Mouse (Mus musculus): ENCODE results near the gene Scrt2.

Scrt2 gene

DNA sequence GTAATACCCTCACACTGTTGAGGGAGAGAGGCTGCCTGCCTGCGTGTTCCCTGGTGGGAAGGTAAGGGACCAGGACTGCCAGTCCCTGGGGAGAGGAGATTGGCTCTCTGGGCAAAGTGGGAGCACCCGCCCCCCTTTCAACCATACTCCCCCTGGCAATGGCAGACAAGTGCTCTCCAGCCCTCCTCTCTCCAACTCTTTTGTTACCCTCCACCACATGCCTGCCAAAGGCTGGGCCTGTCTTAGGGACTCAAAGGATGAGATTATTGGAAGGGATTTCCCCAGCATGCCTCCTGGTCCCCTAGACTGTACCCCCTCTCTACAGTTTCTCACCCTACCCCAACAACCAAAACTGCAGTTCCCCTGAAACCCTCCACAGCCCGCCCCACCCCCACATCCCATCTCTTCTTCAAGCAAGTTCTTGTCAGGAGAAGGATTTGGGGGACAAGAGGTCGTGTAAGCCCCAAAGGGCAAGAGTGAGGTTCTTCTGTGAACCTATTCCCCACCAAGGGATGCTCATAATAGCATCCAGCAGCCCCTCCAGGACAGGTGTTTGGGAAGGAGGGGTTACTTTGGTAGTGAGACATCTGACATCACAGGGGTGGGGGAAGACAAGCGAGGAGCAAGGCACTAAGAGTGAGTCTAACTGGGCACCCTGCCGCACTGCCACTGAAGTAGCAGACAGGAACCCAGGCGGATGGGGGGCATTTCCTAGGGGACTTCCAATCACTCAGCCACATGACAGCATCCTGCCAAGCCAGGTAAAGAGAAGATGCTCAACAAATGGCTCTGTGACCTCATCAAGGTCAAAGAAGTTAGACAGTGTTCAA lies 1.3 kb downstream of the Scrt2 start:
- DNase-seq: no peak

DNA sequence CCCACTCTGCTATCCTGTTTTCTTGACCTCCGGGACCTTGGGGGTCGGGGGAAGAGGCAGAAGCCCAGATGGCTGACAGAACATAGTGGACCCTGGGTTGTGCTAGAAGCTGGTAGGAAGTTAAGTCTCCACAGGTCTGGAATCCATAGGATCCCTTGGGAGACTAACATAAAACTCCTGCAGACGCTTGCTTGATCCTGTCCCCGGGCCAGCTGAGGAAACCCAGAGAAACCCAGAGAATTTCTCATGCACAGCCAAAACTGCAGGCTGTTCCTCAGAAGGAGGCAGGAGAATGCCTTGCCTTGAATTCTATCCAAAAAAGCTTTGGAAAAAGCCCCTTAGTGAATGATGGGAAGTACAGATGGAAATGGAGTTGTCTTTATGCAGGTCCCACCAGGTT lies 2.1 kb downstream of the Scrt2 start:
- no peak for DNase-seq

DNA sequence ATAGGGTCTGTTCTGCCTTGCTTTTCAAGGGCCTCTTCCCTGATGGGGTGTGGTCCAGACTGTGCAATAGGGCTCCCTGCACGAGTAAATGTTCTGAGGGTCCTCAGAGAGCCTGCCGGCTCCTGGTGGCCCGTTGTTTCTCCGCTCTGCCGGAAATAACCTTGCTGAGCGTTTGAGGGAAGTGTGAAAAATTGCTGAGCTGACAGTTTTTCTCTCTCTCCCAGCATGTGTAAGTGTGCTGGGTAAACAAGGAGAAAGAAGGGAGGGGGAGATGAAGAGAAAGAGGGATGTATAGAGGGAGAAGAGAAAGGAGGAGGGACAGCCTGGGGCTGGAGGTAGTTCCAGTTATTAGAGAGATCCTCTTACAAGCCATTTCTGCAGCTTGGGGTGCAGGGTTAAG lies 3.0 kb downstream of the Scrt2 start:
- no peak for DNase-seq

DNA sequence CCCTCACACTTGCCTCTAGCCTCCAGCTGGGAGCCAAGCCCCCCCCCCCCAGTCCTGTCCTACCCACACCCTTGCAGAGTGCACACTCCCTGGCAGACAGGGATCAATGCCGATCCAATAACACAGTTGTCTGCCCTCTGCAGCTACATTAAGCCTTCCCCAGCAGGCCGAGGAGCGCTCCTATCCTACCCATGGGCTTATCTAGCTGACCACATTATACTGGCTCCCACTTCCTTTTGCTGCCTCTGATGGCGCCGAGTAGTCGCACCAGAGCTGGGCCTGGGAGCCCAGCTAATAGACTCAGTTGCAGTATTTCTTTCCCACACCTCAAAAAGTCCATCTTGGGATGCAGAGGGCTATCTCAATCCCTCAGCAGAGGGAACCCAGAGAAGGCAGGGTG lies 4.1 kb downstream of the Scrt2 start:
- DNase-seq: no peak

DNA sequence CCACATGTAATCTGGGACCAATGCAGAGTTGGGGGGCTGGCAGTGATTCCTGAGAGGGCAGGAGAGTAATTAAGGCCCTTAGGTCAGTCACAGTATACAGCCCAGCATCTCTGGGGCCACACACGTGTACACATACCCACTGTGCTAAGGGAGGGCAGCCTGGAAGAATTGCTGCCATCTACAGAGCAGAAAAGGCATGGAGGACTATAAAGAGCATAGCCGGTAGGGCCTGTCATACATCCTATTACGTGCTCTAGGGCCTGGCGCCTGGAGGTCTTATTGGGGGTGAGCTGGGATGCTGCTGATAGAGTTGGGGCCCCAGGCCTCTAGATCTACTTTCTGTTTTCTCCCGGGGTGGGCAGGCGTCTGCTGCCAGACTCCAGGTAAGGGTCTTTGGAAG lies 5.1 kb downstream of the Scrt2 start:
- DNase-seq: no peak

DNA sequence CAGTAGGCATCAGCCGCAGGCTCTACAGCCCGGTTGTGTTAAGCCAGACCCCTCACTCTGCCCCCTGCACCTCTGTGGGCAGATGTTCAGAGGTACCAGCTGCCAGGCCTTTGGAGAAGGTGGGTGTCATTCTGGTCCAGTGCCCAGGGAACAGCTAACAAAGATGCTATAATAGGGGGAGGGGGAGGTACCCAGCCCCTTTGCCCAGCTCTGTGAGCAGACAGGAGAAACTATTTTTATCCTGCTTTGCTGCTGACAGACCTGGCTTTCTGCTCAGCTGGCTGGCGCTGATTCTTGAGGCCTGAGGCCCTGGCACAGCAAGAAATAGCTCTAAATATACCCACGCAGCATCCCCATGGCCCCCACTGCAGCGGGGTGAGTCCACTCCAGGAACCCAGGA lies 5.8 kb downstream of the Scrt2 start:
- DNase-seq: no peak

DNA sequence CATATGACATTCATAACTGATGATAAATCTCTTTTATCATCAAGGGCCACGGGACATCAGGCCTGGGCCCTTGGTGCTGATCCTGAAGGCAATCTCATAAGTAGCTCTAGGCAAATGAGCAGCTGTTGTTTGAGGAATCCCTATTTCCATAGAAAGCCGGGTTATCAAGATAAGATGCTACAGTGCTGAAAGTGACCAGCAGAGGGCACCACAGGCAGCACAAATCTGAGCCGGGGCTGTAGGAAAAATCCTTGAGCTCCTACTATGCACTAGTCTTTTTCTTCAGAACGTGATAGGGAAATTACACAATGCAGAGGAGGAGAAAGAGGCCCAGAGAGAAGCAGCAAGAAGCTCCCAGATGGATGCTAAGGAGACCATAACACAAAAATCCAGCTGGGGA lies 7.7 kb downstream of the Scrt2 start:
- DNase-seq: peak; percentile 72 to 82

DNA sequence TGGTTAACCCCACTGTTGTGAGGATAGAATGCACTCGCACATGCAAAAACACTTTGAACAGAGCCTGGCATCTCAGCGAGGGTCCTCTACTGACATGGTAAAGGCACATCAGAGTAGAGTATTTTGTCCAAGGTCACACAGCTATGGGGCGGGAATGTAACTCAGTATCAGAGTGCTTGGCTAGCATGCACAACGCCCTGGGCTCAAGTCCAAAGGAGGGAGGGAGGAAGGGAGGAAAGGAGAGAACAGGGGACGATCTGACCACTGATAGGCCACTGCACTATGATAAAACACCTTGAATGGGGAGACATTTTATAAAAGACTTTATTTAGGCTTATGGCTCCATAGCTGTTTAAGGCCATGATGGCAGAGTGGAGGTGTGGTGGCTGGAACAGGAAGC lies 8.3 kb downstream of the Scrt2 start:
- DNase-seq: no peak

DNA sequence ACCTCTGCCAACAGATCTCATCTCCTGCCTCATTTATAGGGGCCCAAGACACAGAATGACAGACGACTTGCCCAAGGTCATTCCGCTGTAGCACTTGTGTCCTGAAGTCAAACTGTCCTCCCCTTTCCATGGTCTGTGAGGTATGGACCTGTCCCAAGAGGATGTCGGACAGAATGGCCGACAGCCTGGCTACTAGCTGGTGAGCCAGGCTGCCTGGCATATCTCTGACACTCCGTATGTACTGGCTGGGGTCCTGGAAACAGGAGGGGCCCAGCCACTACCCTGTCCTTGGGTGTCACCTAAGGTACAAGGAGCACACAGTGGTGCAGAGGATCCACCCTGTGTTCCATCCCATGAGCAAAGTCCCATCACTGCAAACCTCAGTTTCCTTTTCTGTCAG lies 9.2 kb downstream of the Scrt2 start:
- DNase-seq: no peak

DNA sequence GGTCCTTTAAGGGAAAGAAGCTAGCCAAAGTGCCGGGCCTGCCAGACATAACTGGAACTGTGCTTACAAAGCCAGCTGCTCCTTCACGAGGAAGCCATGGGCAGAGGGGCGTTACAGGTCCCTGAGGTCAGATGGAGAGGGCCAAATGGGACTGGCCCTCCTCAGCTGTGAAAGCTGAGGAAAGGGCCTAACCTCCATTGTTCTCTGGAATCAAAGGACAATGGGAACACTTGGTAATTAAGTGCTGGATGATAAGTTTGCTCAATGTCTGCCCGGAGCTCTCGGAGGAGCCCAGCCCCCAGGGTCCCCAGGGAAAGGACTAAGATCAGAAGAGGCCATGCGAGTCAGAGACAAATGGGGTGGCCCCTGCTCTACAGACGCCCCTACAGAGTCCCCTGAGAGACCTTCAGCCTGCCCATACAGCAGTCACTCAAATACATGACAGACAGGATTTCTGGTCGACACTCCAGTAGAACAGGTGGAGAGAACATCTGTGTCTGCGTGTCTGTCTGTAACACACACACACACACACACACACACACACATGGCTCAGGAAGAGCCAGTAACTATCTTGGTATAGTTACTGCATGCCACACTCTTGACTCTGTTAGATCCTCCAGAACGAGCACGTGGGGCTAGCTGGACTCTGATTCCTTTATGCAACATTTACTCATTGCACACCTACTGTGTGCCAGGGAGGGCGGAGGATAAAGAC lies 10.2 kb downstream of the Scrt2 start:
- no peak for DNase-seq

DNA sequence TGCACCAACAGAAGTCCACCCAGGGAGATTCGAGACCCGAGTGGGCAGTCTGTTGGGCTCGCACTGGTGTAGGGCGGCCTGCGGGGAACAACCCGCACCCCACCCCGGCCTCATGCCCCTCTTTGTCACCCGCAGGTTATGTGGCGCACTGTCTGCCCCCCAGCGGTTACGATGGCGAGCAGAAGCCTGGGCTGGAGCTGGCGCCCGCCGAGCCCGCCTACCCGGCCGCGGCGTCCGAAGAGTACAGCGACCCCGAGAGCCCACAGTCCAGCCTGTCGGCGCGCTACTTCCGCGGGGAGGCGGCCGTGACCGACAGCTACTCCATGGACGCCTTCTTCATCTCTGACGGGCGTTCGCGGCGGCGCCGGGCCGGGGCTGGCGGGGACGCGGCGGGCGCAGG lies 11.6 kb downstream of the Scrt2 start:
- DNase-seq: no peak

DNA sequence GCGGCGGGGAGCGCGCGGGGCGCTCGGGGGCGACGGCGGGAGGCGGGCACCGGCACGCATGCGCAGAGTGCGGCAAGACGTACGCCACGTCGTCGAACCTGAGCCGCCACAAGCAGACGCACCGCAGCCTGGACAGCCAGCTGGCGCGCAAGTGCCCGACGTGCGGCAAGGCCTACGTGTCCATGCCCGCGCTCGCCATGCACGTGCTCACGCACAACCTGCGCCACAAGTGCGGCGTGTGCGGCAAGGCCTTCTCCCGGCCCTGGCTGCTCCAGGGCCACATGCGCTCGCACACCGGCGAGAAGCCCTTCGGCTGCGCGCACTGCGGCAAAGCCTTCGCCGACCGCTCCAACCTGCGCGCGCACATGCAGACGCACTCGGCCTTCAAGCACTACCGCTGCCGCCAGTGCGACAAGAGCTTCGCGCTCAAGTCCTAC lies 12.0 kb downstream of the Scrt2 start:
- no peak for DNase-seq

DNA sequence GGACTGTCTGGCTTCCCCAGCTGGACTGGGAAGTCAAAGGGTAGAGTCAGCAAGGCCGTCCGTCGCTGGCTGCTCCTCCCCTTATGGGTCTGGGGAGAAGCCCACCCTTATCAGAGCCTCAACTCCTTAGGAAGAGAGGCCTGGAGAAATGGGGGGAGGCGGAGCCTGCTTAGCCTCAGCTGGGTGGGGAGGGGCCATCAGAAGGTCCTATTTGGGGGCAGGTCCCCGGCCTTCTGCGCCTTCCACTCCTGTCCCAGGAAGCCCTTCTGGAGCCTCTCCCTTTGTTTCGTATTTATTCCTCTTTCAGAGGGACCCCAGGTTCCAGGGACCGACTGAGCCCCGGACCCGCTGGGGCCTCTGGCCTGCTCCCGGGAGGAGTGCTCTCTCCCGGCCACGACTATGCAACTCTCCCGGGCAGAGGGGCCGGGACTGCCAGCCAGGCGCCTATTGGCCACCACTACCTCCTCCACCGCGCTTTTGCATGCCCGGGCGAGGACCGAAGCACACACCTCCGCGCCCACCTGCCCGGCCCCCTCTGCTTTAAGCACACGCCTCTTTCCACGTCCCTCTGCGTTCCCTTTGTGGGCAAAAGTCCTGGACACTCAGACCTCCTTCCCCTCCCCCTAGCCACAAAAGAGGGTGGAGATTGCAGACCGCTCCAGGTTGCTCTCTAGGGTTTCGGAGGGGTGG lies 13.7 kb downstream of the Scrt2 start:
- no peak for DNase-seq

DNA sequence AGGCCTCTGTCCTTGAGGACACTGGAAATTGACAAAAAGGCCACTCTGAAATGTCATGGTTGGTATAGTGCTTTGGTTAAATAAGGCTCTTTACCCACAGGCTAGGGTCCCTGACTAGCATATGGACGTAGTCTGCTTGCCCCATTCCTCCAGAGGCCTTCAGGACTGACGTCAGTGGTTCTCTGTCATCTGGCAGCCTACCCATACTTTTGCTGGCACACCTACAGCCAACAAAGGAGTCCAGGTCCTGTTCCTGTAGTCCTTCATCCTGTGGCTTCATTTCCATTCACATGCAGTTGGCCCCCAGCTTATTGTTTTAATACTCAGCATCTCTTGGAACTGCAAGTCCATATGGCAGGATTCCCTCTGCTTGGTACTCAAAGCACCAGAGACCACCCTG lies 15.6 kb downstream of the Scrt2 start:
- DNase-seq: no peak

DNA sequence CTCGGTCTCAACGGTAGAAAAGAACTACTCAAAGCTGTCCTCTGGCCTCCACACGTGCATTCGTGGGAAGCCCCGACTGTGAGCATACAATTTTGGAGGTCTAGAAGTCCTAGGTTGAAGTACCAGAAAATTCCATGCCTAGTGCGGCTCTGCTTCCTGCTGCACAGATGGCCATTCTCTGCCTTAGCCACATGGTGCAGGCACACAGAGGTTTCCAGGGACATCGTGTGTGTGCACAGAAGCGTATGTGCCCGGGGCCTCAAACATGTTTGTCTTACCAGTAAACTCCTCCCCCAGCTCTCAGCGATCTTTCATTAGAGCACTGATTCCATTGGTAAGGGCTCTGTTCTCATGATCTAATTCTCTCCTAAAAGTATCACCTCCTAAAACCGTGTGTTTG lies 16.6 kb downstream of the Scrt2 start:
- no peak for DNase-seq

DNA sequence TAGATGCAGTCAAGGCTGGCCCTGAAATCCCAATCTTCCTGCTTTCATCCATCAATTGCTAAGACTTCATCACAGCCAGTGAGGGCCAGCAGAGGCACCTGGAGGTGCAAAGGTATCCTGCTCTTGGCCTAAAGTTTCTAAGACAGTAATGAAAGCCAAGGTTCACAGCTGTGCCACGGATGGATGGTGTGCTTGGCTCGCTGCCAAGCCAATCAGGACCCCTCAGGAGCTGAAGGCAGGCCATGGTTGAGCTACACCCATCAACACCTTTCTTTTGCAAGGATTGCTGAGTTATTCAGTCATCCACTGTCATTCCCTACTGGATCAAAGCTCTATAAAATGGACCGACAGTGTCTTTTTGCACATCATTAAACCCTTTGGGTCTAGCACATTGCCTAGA lies 18.2 kb downstream of the Scrt2 start:
- no peak for DNase-seq

DNA sequence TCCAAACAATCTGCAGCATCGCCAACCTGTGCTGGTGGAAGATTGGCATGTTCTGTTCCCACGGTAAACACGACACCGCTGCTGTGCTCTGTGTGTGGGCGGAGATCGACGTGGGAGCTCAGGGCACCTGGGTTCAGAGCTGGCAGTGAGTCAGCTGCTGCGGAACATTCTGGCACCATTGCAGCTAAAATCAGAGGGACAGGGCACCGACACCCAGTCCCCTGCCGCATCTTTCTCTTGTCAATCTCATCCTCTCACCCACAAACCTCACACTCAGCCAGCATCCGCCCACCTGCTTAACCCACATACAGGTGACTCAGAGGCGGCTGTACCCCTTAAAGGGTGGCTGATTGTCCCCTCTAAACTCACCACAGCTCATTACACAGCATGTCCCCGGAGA lies 20.4 kb downstream of the Scrt2 start:
- no peak for DNase-seq

DNA sequence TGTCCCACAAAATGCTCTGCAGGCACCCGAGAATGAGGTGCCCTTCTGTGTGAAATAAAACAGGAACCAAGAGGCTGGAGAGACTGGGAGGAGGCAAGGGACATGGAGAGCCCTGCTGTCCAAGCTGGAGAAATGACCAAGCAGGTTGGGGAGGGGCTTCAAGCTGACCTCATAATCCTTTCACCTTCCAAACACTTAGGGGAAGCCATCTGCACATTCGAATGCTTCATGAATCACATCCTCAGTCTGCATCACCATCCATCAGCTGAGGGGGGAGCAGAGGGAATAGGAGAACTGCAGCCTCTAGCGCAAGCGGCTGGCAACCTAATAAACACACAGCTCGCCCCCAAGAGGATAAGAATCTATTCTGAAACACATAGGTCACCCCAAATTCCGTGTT lies 21.0 kb downstream of the Scrt2 start:
- DNase-seq: peak in 1 of 2 experiments; percentile 29

DNA sequence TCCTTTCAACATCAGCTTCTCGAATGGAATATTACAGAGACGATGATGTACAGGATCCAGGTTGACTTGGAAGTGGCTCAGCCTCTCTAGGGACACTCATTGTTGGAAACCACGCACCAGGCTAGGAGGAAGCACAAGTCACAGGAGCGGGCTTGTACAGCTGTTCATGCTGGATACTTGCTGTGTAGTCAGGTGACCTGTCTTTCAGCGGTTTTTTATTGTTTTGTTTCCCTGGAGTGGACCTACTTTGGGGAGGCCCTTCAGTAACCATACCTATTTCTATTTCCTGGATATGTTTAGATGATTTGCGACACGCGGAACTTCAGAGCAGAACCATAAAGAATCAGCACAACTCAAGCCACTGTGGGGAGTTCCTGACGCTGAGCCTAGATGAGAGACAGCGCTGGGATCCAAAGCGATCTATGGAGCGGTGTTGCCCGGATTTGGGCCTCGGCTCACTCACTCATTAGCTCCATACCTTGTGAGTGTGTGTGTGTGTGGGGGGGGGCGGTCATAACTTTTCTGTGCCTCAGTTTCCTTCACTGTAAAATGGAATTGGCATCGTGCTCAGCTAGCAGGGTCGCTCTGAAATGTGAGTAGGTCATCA lies 23.5 kb downstream of the Scrt2 start:
- DNase-seq: no peak

DNA sequence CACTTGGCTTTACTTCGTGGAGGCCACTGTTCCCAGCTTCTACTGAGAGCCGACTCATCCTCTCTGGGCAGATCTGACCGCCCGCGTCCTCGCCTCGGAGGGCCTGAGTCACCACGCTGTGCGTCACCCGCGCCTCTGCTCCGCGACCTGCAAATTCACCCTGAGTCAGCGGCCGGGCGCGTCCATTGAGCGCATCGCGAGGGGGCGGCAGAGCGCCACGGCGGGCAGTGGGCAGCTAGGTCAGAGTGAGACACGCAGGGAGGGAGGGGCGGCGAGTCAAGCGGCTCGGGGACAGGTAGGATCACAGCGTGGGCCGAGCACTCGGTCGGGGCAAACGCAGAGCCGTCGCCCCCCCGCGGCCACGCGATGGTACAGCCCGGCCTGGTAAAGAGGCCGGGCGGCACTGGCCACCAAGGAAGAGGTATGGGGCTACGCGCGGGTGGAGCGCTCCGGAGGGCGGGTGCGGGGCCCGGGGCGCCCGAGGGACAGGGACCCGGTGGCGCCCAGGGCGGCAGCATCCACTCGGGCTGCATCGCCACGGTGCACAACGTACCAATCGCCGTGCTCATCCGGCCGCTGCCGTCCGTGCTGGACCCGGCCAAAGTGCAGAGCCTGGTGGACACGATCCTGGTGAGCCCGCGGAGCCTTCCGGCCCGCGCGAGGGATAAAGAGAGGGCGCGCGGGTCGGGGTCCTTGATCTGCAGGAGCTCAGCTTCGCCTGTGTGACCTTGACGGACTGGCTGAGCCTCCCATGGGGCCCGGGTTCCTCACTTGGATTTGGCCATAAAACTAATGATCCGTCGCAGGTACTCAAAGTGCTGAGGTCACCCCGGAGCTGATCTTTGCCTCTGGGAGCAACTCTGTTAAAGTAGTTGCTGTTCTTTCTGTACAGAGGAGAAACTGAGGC lies 24.2 kb downstream of the Scrt2 start, which contains the start of gene Srxn1:
Gene Srxn1 (plus strand): TSS at position 199 of the 907 bp plus-strand sequence.
- DNase-seq: peak; percentile 93 to 94

DNA sequence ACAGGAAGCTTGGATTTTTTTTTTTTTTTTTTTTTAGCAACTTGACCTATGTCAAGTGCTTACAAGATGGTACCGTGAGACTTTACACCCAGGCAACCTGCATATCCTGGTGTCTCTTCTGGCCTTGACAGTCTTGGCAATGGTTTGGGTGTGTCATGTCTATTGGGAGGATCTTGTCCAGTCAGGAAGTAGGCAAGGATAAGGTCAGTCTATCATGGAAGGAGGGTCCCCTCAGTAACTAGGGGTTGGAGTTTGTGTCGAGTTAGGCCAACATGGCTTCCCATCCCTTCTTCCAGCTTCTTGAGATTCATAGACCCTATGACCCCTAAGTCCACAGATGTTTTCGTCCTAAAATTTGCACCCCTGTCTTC lies 24.9 kb downstream of the Scrt2 start:
- DNase-seq: no peak

DNA sequence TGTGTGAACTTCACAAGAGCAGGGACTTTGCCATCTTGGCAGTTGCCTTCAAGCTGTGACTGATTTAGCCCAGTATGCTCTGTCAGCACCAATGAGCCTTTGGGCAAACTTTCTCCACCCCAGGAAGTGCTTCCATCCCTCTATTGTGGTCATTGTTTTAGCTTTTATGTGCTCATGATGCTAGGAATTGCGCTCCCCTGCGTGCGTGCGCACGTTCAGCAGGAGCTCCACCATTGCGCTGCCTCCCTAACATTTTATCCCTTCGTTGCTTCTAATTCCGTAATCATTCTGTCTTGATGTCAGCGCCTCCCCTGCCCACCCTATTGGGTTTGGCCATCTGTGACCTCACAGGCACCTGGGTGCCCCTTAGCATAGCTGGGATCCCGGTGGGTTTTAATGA lies 25.3 kb downstream of the Scrt2 start:
- DNase-seq: no peak
